Mouse (Mus musculus) midbrain, embryonic 15.5 days (tissue): ENCODE results near the gene Matn4. TPM values are rescaled to one million over a fixed set of nuclear protein-coding genes. Genes with fewer than 3 reads are reported as not detected.

Experiments used
- ATAC-seq: fragments of 200-750 bp; cut with Nextera tagmentation; replicated peaks from 2 replicates; pipeline ENCODE4 v1.8.0; 2017; ENCODE audit warnings: moderate TSS enrichment
- H3K27ac ChIP-seq: fragments of 300-500 bp; sonication (generic); 2 replicates; pipeline ENCODE4 v1.5.1; 2015; ENCODE audit warnings: mild to moderate bottlenecking, inconsistent platforms
- H3K27me3 ChIP-seq: fragments of 300-500 bp; sonication (generic); replicated peaks from 2 replicates; pipeline ENCODE4 v1.6.1; 2015; ENCODE audit warnings: inconsistent platforms
- H3K36me3 ChIP-seq: fragments of 300-500 bp; sonication (generic); replicated peaks from 2 replicates; pipeline ENCODE4 v1.6.1; 2015; ENCODE audit warnings: inconsistent platforms
- H3K4me1 ChIP-seq: fragments of 300-500 bp; sonication (generic); 2 replicates; pipeline ENCODE4 v1.6.1; 2015; ENCODE audit warnings: inconsistent platforms
- H3K4me2 ChIP-seq: fragments of 300-500 bp; sonication (generic); 2 replicates; pipeline ENCODE4 v1.6.1; 2015; ENCODE audit warnings: inconsistent platforms, mild to moderate bottlenecking, moderate library complexity
- H3K4me3 ChIP-seq: fragments of 300-500 bp; sonication (generic); 2 replicates; pipeline ENCODE4 v1.5.1; 2015; ENCODE audit warnings: mild to moderate bottlenecking, inconsistent platforms
- H3K9ac ChIP-seq: fragments of 300-500 bp; sonication (generic); 2 replicates; pipeline ENCODE4 v1.6.1; 2015; ENCODE audit warnings: mild to moderate bottlenecking, inconsistent platforms
- H3K9me3 ChIP-seq: fragments of 300-500 bp; sonication (generic); 2 replicates; pipeline ENCODE4 v1.6.1; 2016; ENCODE audit warnings: inconsistent platforms
- WGBS: fragments of 180-500 bp; shearing (Covaris S2); methylation state at CpG from one replicate; pipeline ENCODE4 v1.1.7; 2015; ENCODE audit warnings: mixed read lengths; 5-methylcytosine and 5-hydroxymethylcytosine counted together
- polyA plus RNA-seq: library from polyadenylated mRNA; unstranded; fragments of >200 nt; fragmentation: Nextera tagmentation; extraction: Ambion mirVana; gene quantifications from 2 replicates; pipeline ENCODE4 v1.2.1, GENCODE M21; 2015

Matn4 gene
- polyA plus RNA-seq, 1 experiment from 2014 or later = 0.65 TPM

- Histone ChIP-seq H3K9ac (peak overlapping the region; percentile 55), H3K36me3 (no peaks in the 10 kb centered on the region), H3K9me3 (no peaks in the 10 kb centered on the region), H3K4me2 (peak overlapping the region; percentile 98), H3K4me1 (peaks cover 20% of the 10 kb centered on the region), H3K27me3 (peaks cover 14% of the 10 kb centered on the region; the same call in 1 of the 2 replicates), H3K27ac (no peak overlapping the region), H3K4me3 (peak overlapping the region; percentile 57)
- ATAC-seq = peak; percentile 83
- WGBS = under 1% methylated on average over 26 of the region's 26 CpGs
Measured at GRCm38 (mm10) chr2:164443051-164443437, 38.1 kb upstream of the Matn4 start.

- Histone ChIP-seq H3K4me1 (peaks cover 20% of the 10 kb centered on the region), H3K27me3 (peaks cover 14% of the 10 kb centered on the region; the same call in 1 of the 2 replicates), H3K9me3 (no peaks in the 10 kb centered on the region), H3K9ac (peak overlapping the region; percentile 55), H3K36me3 (no peaks in the 10 kb centered on the region), H3K4me2 (peak overlapping the region; percentile 98), H3K4me3 (peak overlapping the region; percentile 57), H3K27ac (no peak overlapping the region)
- ATAC-seq = peak; percentile 20; the same call in 1 of the 2 replicates
- WGBS = 3% methylated on average over 29 of the region's 29 CpGs
Measured at GRCm38 (mm10) chr2:164442315-164443050, 37.5 kb upstream of the Matn4 start.

- 0 out of 2 replicates have a peak overlapping the region, but pooled peaks have one; percentile 57 for H3K4me3 ChIP-seq
Measured at GRCm38 (mm10) chr2:164441731-164442130, 36.8 kb upstream of the Matn4 start.

GRCm38 (mm10) chr2:164441155-164441554 is 36.2 kb upstream of the Matn4 start:
- WGBS = 44% methylated on average over 8 of the region's 8 CpGs
- peaks cover 20% of the 10 kb centered on the region for H3K4me1 ChIP-seq
- H3K36me3 ChIP-seq = no peaks in the 10 kb centered on the region
- peaks cover 14% of the 10 kb centered on the region; the same call in 1 of the 2 replicates for H3K27me3 ChIP-seq
- no peak overlapping the region for H3K27ac ChIP-seq
- ATAC-seq = no peak
- H3K4me2 ChIP-seq = no peak overlapping the region
- no peak overlapping the region for H3K9ac ChIP-seq
- no peaks in the 10 kb centered on the region for H3K9me3 ChIP-seq
- H3K4me3 ChIP-seq = no peak overlapping the region

More at GRCm38 (mm10) chr2:164441731-164442130, 36.8 kb upstream of the Matn4 start:
- no peak overlapping the region for H3K27ac ChIP-seq
- 36% methylated on average over 7 of the region's 7 CpGs for WGBS
- H3K4me2 ChIP-seq = peak overlapping the region; percentile 98
- H3K36me3 ChIP-seq = no peaks in the 10 kb centered on the region
- H3K27me3 ChIP-seq = peaks cover 14% of the 10 kb centered on the region; the same call in 1 of the 2 replicates
- no peak overlapping the region for H3K9ac ChIP-seq
- no peaks in the 10 kb centered on the region for H3K9me3 ChIP-seq
- peaks cover 20% of the 10 kb centered on the region for H3K4me1 ChIP-seq
- no peak for ATAC-seq

GRCm38 (mm10) chr2:164440314-164440713 is 35.4 kb upstream of the Matn4 start:
- no peak overlapping the region for H3K9ac ChIP-seq
- H3K27me3 ChIP-seq = peaks cover 14% of the 10 kb centered on the region; the same call in 1 of the 2 replicates
- peaks cover 20% of the 10 kb centered on the region for H3K4me1 ChIP-seq
- no peaks in the 10 kb centered on the region for H3K9me3 ChIP-seq
- no peak overlapping the region for H3K27ac ChIP-seq
- no peak for ATAC-seq
- no peak overlapping the region for H3K4me3 ChIP-seq
- 80% methylated on average over 5 of the region's 5 CpGs for WGBS
- no peaks in the 10 kb centered on the region for H3K36me3 ChIP-seq
- no peak overlapping the region for H3K4me2 ChIP-seq

GRCm38 (mm10) chr2:164439001-164439421 is 34.1 kb upstream of the Matn4 start:
- Histone ChIP-seq H3K9me3 (no peaks in the 10 kb centered on the region), H3K36me3 (no peaks in the 10 kb centered on the region), H3K4me1 (peaks cover 20% of the 10 kb centered on the region), H3K27me3 (peaks cover 14% of the 10 kb centered on the region; the same call in 1 of the 2 replicates), H3K27ac (no peak overlapping the region), H3K4me2 (no peak overlapping the region), H3K4me3 (no peak overlapping the region), H3K9ac (no peak overlapping the region)
- 62% methylated on average over 3 of the region's 3 CpGs for WGBS
- ATAC-seq = no peak

GRCm38 (mm10) chr2:164438257-164438656 is 33.3 kb upstream of the Matn4 start:
- no peak for ATAC-seq
- Histone ChIP-seq H3K27me3 (peaks cover 14% of the 10 kb centered on the region; the same call in 1 of the 2 replicates), H3K27ac (no peak overlapping the region), H3K36me3 (no peaks in the 10 kb centered on the region), H3K4me2 (no peak overlapping the region), H3K9ac (no peak overlapping the region), H3K4me1 (peaks cover 13% of the 10 kb centered on the region), H3K4me3 (no peak overlapping the region), H3K9me3 (no peaks in the 10 kb centered on the region)
- 79% methylated on average over 8 of the region's 8 CpGs for WGBS

- Histone ChIP-seq H3K4me1 (peaks cover 8% of the 10 kb centered on the region), H3K36me3 (no peaks in the 10 kb centered on the region), H3K4me3 (no peak overlapping the region), H3K9ac (no peak overlapping the region), H3K27ac (no peak overlapping the region), H3K4me2 (no peak overlapping the region), H3K9me3 (no peaks in the 10 kb centered on the region), H3K27me3 (peaks cover 14% of the 10 kb centered on the region; the same call in 1 of the 2 replicates)
- 84% methylated on average over 6 of the region's 6 CpGs for WGBS
- ATAC-seq = no peak
Measured at GRCm38 (mm10) chr2:164437710-164438109, 32.8 kb upstream of the Matn4 start.

GRCm38 (mm10) chr2:164436961-164437360 is 32.0 kb upstream of the Matn4 start:
- Histone ChIP-seq H3K27me3 (peaks cover 7% of the 10 kb centered on the region; the same call in 1 of the 2 replicates), H3K9me3 (no peaks in the 10 kb centered on the region), H3K36me3 (no peaks in the 10 kb centered on the region), H3K4me1 (peaks cover under 1% of the 10 kb centered on the region; the same call in 1 of the 2 replicates), H3K4me2 (no peak overlapping the region), H3K9ac (no peak overlapping the region), H3K27ac (no peak overlapping the region), H3K4me3 (no peak overlapping the region)
- 56% methylated on average over 3 of the region's 3 CpGs for WGBS
- ATAC-seq = no peak

GRCm38 (mm10) chr2:164436215-164436913 is 31.4 kb upstream of the Matn4 start:
- Histone ChIP-seq H3K4me2 (no peak overlapping the region), H3K4me1 (no peaks in the 10 kb centered on the region), H3K36me3 (no peaks in the 10 kb centered on the region), H3K4me3 (no peak overlapping the region), H3K27me3 (peaks cover 5% of the 10 kb centered on the region; the same call in 1 of the 2 replicates), H3K9ac (no peak overlapping the region), H3K9me3 (no peaks in the 10 kb centered on the region), H3K27ac (no peak overlapping the region)
- WGBS = 17% methylated on average over 8 of the region's 8 CpGs
- no peak for ATAC-seq

GRCm38 (mm10) chr2:164435216-164436090 is 30.5 kb upstream of the Matn4 start:
- Histone ChIP-seq H3K27ac (no peak overlapping the region), H3K4me3 (no peak overlapping the region), H3K9ac (no peak overlapping the region), H3K4me1 (no peaks in the 10 kb centered on the region), H3K27me3 (no peaks in the 10 kb centered on the region), H3K9me3 (no peaks in the 10 kb centered on the region), H3K36me3 (no peaks in the 10 kb centered on the region), H3K4me2 (no peak overlapping the region)
- ATAC-seq = no peak
- WGBS = 61% methylated on average over 5 of the region's 5 CpGs

GRCm38 (mm10) chr2:164434681-164435080 is 29.7 kb upstream of the Matn4 start:
- no peak for ATAC-seq
- no peaks in the 10 kb centered on the region for H3K27me3 ChIP-seq
- no peaks in the 10 kb centered on the region for H3K36me3 ChIP-seq
- no peak overlapping the region for H3K9ac ChIP-seq
- no peaks in the 10 kb centered on the region for H3K4me1 ChIP-seq
- no peak overlapping the region for H3K4me3 ChIP-seq
- H3K9me3 ChIP-seq = no peaks in the 10 kb centered on the region
- WGBS = 90% methylated on average over 3 of the region's 3 CpGs
- no peak overlapping the region for H3K4me2 ChIP-seq
- H3K27ac ChIP-seq = no peak overlapping the region
